Mouse (Mus musculus) intestine, embryonic 16.5 days (tissue): ENCODE measurements around the gene Dstyk. TPM values are rescaled to one million over a fixed set of nuclear protein-coding genes. Genes with fewer than 3 reads are reported as not detected.
A peak's percentile ranks its signal among the peaks of the same experiment; 100 is the strongest.

ENCODE experiments used
- ATAC-seq: fragments of 200-750 bp; cut with Nextera tagmentation; 2 replicates; pipeline ENCODE4 v1.8.0; 2017; ENCODE audit warnings: moderate TSS enrichment, moderate library complexity
- H3K27ac ChIP-seq: fragments of 300-500 bp; sonication (generic); 2 replicates; pipeline ENCODE4 v1.5.1; 2014; ENCODE audit warnings: mild to moderate bottlenecking, low read length
- H3K27me3 ChIP-seq: fragments of 300-500 bp; sonication (generic); replicated peaks from 2 replicates; pipeline ENCODE4 v1.6.1; 2014; ENCODE audit warnings: low read length, control low read depth, mixed read lengths; ENCODE audit not compliant: control insufficient read depth, insufficient read depth
- H3K36me3 ChIP-seq: fragments of 300-500 bp; sonication (generic); 2 replicates; pipeline ENCODE4 v1.6.1; 2014; ENCODE audit warnings: low read length, control low read depth; ENCODE audit not compliant: control insufficient read depth, insufficient read depth
- H3K4me1 ChIP-seq: fragments of 300-500 bp; sonication (generic); 2 replicates; pipeline ENCODE4 v1.6.1; 2014; ENCODE audit warnings: low read length, control low read depth, mixed read lengths; ENCODE audit not compliant: control insufficient read depth, insufficient read depth
- H3K4me2 ChIP-seq: fragments of 300-500 bp; sonication (generic); 2 replicates; pipeline ENCODE4 v1.6.1; 2014; ENCODE audit warnings: low read depth, low read length, control low read depth
- H3K4me3 ChIP-seq: fragments of 300-500 bp; sonication (generic); 2 replicates; pipeline ENCODE4 v1.5.1; 2014; ENCODE audit warnings: mild to moderate bottlenecking, low read length
- H3K9ac ChIP-seq: fragments of 300-500 bp; sonication (generic); 2 replicates; pipeline ENCODE4 v1.6.1; 2014; ENCODE audit warnings: low read depth, low read length
- H3K9me3 ChIP-seq: fragments of 300-500 bp; sonication (generic); 2 replicates; pipeline ENCODE4 v1.6.1; 2016; ENCODE audit warnings: low read length, control low read depth; ENCODE audit not compliant: control insufficient read depth
- WGBS: fragments of 180-500 bp; shearing (Covaris S2); extraction: QIAGEN DNeasy Blood & Tissue Kit; methylation state at CpG from one replicate; pipeline ENCODE4 v1.1.7; 2014; 5-methylcytosine and 5-hydroxymethylcytosine counted together
- polyA plus RNA-seq: library from polyadenylated mRNA; unstranded; fragments of >200 nt; fragmentation: Nextera tagmentation; extraction: Ambion mirVana; gene quantifications from 2 replicates; pipeline ENCODE4 v1.2.1, GENCODE M21; 2015

The Dstyk gene
- polyA plus RNA-seq, 1 experiment from 2014 or later, result 6.3 TPM

GRCm38 (mm10) chr1:132375256-132375655 is 42.1 kb upstream of the Dstyk start:
- ATAC-seq, result no peak
- no peaks in the 10 kb centered on the region for H3K36me3 ChIP-seq
- H3K4me2 ChIP-seq, result no peak overlapping the region
- H3K27ac ChIP-seq, result no peak overlapping the region
- peaks cover 30% of the 10 kb centered on the region for H3K4me1 ChIP-seq
- H3K9ac ChIP-seq, result no peak overlapping the region
- 43% methylated on average over 4 of the region's 4 CpGs for WGBS
- no peaks in the 10 kb centered on the region for H3K9me3 ChIP-seq
- no peaks in the 10 kb centered on the region for H3K27me3 ChIP-seq
- H3K4me3 ChIP-seq, result no peak overlapping the region

- Histone ChIP-seq H3K27ac (peak overlapping the region; percentile 29; the same call in 1 of the 2 replicates), H3K36me3 (no peaks in the 10 kb centered on the region), H3K9ac (no peak overlapping the region), H3K4me3 (no peak overlapping the region), H3K4me2 (no peak overlapping the region), H3K4me1 (peaks cover 27% of the 10 kb centered on the region), H3K27me3 (no peaks in the 10 kb centered on the region), H3K9me3 (no peaks in the 10 kb centered on the region)
- peak; percentile 33; the same call in 1 of the 2 replicates for ATAC-seq
- WGBS, result 63% methylated on average over 8 of the region's 8 CpGs
Observed at GRCm38 (mm10) chr1:132376211-132377054, 40.9 kb upstream of the Dstyk start.

GRCm38 (mm10) chr1:132377055-132377365 is 40.3 kb upstream of the Dstyk start:
- Histone ChIP-seq H3K27me3 (no peaks in the 10 kb centered on the region), H3K4me1 (peaks cover 22% of the 10 kb centered on the region), H3K9me3 (no peaks in the 10 kb centered on the region), H3K27ac (peak overlapping the region; percentile 29; the same call in 1 of the 2 replicates), H3K36me3 (no peaks in the 10 kb centered on the region), H3K4me3 (no peak overlapping the region), H3K9ac (no peak overlapping the region), H3K4me2 (no peak overlapping the region)
- ATAC-seq, result no peak
- 38% methylated on average over 7 of the region's 7 CpGs for WGBS

GRCm38 (mm10) chr1:132377811-132378210 is 39.5 kb upstream of the Dstyk start:
- Histone ChIP-seq H3K4me2 (no peak overlapping the region), H3K9ac (no peak overlapping the region), H3K27ac (no peak overlapping the region), H3K4me3 (no peak overlapping the region), H3K4me1 (peaks cover 22% of the 10 kb centered on the region), H3K36me3 (no peaks in the 10 kb centered on the region), H3K27me3 (no peaks in the 10 kb centered on the region), H3K9me3 (no peaks in the 10 kb centered on the region)
- no peak for ATAC-seq
- 76% methylated on average over 3 of the region's 3 CpGs for WGBS

GRCm38 (mm10) chr1:132380550-132381100 is 36.7 kb upstream of the Dstyk start:
- no peak overlapping the region for H3K4me2 ChIP-seq
- no peak overlapping the region for H3K9ac ChIP-seq
- no peaks in the 10 kb centered on the region for H3K27me3 ChIP-seq
- no peak for ATAC-seq
- no peak overlapping the region for H3K27ac ChIP-seq
- peaks cover 20% of the 10 kb centered on the region for H3K4me1 ChIP-seq
- H3K9me3 ChIP-seq, result no peaks in the 10 kb centered on the region
- 84% methylated on average over 27 of the region's 27 CpGs for WGBS
- no peak overlapping the region for H3K4me3 ChIP-seq
- no peaks in the 10 kb centered on the region for H3K36me3 ChIP-seq

GRCm38 (mm10) chr1:132381929-132382328 is 35.4 kb upstream of the Dstyk start:
- ATAC-seq, result 0 out of 2 replicates have a peak, but pooled peaks have one; percentile 46
- no peak overlapping the region for H3K4me2 ChIP-seq
- 70% methylated on average over 10 of the region's 10 CpGs for WGBS
- no peak overlapping the region for H3K27ac ChIP-seq
- no peaks in the 10 kb centered on the region for H3K9me3 ChIP-seq
- H3K4me3 ChIP-seq, result no peak overlapping the region
- H3K36me3 ChIP-seq, result no peaks in the 10 kb centered on the region
- H3K4me1 ChIP-seq, result peaks cover 17% of the 10 kb centered on the region
- H3K27me3 ChIP-seq, result no peaks in the 10 kb centered on the region
- no peak overlapping the region for H3K9ac ChIP-seq

- Histone ChIP-seq H3K4me2 (no peak overlapping the region), H3K27me3 (no peaks in the 10 kb centered on the region), H3K9ac (no peak overlapping the region), H3K36me3 (no peaks in the 10 kb centered on the region), H3K4me1 (peaks cover 27% of the 10 kb centered on the region), H3K9me3 (no peaks in the 10 kb centered on the region), H3K27ac (no peak overlapping the region), H3K4me3 (no peak overlapping the region)
- 89% methylated on average over 8 of the region's 8 CpGs for WGBS
- ATAC-seq, result no peak
Observed at GRCm38 (mm10) chr1:132384001-132384554, 33.3 kb upstream of the Dstyk start.

- H3K9me3 ChIP-seq, result no peaks in the 10 kb centered on the region
- peaks cover 36% of the 10 kb centered on the region for H3K4me1 ChIP-seq
- no peak overlapping the region for H3K4me2 ChIP-seq
- 0 out of 2 replicates have a peak overlapping the region, but pooled peaks have one; percentile 37 for H3K9ac ChIP-seq
- no peak overlapping the region for H3K27ac ChIP-seq
- H3K4me3 ChIP-seq, result no peak overlapping the region
- no peak for ATAC-seq
- H3K36me3 ChIP-seq, result no peaks in the 10 kb centered on the region
- H3K27me3 ChIP-seq, result 0 out of 2 replicates have a peak, but pooled peaks cover 2% of the 10 kb centered on the region
- 56% methylated on average over 14 of the region's 14 CpGs for WGBS
Observed at GRCm38 (mm10) chr1:132385266-132385665, 32.1 kb upstream of the Dstyk start.

GRCm38 (mm10) chr1:132385711-132386110 is 31.6 kb upstream of the Dstyk start:
- Histone ChIP-seq H3K27ac (no peak overlapping the region), H3K27me3 (0 out of 2 replicates have a peak, but pooled peaks cover 2% of the 10 kb centered on the region), H3K4me3 (no peak overlapping the region), H3K9ac (no peak overlapping the region), H3K4me1 (peaks cover 36% of the 10 kb centered on the region), H3K36me3 (no peaks in the 10 kb centered on the region), H3K4me2 (no peak overlapping the region), H3K9me3 (no peaks in the 10 kb centered on the region)
- WGBS, result 55% methylated on average over 4 of the region's 4 CpGs
- ATAC-seq, result no peak
